Mouse (Mus musculus) left cerebral cortex, adult 8-10 months (tissue): ENCODE data around the gene Timeless. TPM values are rescaled to one million over a fixed set of nuclear protein-coding genes. Genes with fewer than 3 reads are reported as not detected.
A peak's percentile ranks its signal among the peaks of the same experiment; 100 is the strongest.
"Not testable (repeated sequence)": the region's sequence is repeated elsewhere in the genome, so short reads cannot be mapped to it uniquely, and the experiment has no call there.

Experiments used
- DNase-seq, 2 experiments: peaks; one replicate each; pipeline ENCODE4 v3.0.0; 2022; ENCODE audit warnings: low spot score in 2 of 2
- total RNA-seq, 4 experiments: library from RNA; stranded (reverse); gene quantifications; 2 replicates each; pipeline ENCODE4 v1.2.4; 2022

The Timeless gene
- 1 to 10 TPM; 6.4 to 9.9 (median 7.8) TPM for total RNA-seq

GRCm38 (mm10) chr10:128231697-128232419, at the start of gene Timeless:
TSS of gene Timeless (plus strand) at chr10:128232065.
- DNase-seq: peak; percentile 59 to 82

GRCm38 (mm10) chr10:128184296-128184695, 47.6 kb upstream of the Timeless start:
- DNase-seq: no peak

- DNase-seq: no peak
Observed at GRCm38 (mm10) chr10:128185277-128185940, 46.5 kb upstream of the Timeless start.

GRCm38 (mm10) chr10:128185959-128186358, 45.9 kb upstream of the Timeless start:
- DNase-seq: peak; percentile 36 to 53

- DNase-seq: no peak
Observed at GRCm38 (mm10) chr10:128187181-128187605, 44.7 kb upstream of the Timeless start.

GRCm38 (mm10) chr10:128188242-128188877, 43.5 kb upstream of the Timeless start:
- DNase-seq: peak; percentile 36 to 54

GRCm38 (mm10) chr10:128191472-128191871, 40.4 kb upstream of the Timeless start:
- no peak for DNase-seq

- not testable (repeated sequence) for DNase-seq
Observed at GRCm38 (mm10) chr10:128192030-128192766, 39.7 kb upstream of the Timeless start.

GRCm38 (mm10) chr10:128193113-128193512, 38.8 kb upstream of the Timeless start:
- DNase-seq: no peak

- peak; percentile 96 for DNase-seq
Observed at GRCm38 (mm10) chr10:128194024-128194550, 37.8 kb upstream of the Timeless start, which contains the start of gene Gls2. TSS of gene Gls2 (plus strand) at chr10:128194457.

GRCm38 (mm10) chr10:128194551-128195461, 37.1 kb upstream of the Timeless start:
- peak; percentile 59 for DNase-seq

GRCm38 (mm10) chr10:128201856-128202255, 30.0 kb upstream of the Timeless start:
- DNase-seq: no peak

GRCm38 (mm10) chr10:128204941-128205340, 26.9 kb upstream of the Timeless start:
- DNase-seq: no peak

GRCm38 (mm10) chr10:128208326-128208725, 23.5 kb upstream of the Timeless start:
- no peak for DNase-seq

- DNase-seq: no peak
Observed at GRCm38 (mm10) chr10:128209311-128210009, 22.4 kb upstream of the Timeless start.

- no peak for DNase-seq
Observed at GRCm38 (mm10) chr10:128210131-128210530, 21.7 kb upstream of the Timeless start.

- no peak for DNase-seq
Observed at GRCm38 (mm10) chr10:128210954-128211353, 20.9 kb upstream of the Timeless start.

- peak; percentile 82 to 89 for DNase-seq
Observed at GRCm38 (mm10) chr10:128211390-128212108, 20.3 kb upstream of the Timeless start, which contains the start of gene Spryd4. TSS of gene Spryd4 (minus strand) at chr10:128211807.

GRCm38 (mm10) chr10:128212148-128212547, 19.7 kb upstream of the Timeless start:
- no peak for DNase-seq
